Mouse (Mus musculus) T-helper 17 cell (primary cell): ENCODE results near the gene 9130023H24Rik.

ENCODE experiments used
- in situ Hi-C, 2 experiments: fragments of 300-600 bp; cut with MboI, MseI; formaldehyde crosslinking; loops; 1 replicate in 1 of 2; 2 replicates in 1 of 2; pipeline ENCODE4 v1.15.1; 2025; ENCODE audit warnings: high pct_unique_total_duplicates in 2 of 2

The 9130023H24Rik gene

DNA sequence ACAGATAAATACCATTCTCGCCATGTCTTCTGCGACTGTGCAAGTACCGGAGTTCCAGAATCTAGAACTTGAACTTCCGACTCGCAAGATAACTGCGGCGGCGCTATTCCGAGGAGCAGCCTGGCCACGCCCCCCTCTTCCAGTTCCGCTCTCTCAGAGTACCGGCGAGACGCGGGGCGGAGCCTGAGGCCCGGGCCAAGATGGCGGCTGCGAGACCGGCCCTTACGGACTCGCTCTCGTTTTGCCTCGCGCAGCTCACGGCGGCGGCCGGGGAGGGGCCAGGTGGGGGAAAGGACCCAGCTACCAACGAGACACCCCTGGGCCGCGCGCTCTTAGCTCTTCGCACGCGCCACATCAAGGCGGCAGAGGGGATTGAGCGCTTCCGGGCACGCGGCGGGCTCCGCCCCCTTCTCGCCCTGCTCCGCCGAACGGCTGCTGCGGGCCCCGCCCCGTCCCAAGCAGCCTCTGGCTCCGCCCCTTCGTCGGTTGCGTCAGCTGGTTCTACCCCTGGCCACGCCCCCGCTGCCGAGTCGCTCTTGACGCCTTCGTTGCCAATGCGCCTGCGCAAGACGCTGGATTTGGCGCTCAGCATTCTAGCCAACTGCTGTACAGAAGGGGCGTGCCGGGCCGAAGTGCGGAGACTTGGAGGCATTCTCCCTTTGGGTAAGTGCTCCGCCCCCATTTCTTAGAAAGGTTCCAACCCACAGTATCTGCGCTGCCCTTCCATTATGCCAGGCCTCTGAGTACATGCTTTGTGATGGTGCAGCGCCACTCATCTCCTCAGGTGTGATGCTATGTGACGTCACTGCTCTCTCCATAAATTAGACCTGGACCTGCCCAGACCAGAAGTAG is at the start of gene 9130023H24Rik:
Gene 9130023H24Rik (minus strand): TSS at position 105 of the 852 bp plus-strand sequence.
- in situ Hi-C loops: no loop called here

DNA sequence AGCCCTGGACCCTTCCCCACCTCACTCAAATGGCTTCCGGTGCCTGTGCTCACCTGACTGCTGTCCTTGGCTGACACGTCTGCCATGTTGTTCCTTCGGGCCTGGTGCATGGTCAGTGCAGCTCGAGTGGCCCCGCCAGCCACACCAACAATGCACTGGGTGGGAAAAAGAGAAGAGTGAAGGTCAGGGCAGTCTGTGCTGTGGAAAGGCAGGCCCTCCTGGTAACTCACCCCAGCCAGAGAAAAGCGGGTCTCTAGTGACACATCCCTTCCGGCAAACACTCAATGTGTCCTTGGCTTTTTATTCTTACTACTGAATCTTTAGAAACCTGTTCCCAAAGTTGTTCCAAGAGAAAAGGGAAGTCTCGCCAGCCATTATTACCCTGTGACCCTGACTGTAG is 47.2 kb upstream of the 9130023H24Rik start:
- in situ Hi-C loops: loop anchor here in 1 of 2 experiments (5.0 kb wide), 1 partner anchor 38 kb away; the partner anchor contains the start of gene Tgfb1i1

DNA sequence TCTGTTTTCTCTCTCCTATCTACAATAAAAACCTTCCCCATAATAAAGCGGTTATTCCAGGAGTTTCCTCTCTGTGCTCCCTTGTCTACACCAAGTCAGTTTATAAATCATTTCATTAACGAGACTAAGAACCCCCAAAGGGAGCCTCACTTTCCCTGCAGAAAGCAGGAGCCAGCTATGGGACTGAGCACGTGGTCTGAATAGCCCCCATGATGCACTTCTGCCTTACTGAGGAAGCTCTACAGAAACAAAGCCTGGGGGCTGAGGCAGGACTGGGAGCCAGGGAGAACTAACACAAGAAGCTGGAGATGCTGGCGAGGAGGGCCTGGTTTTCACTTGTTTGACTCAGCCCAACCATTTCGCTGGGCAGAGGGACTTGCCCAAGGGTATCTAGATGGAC is 46.2 kb upstream of the 9130023H24Rik start:
- in situ Hi-C loops: no loop called here

DNA sequence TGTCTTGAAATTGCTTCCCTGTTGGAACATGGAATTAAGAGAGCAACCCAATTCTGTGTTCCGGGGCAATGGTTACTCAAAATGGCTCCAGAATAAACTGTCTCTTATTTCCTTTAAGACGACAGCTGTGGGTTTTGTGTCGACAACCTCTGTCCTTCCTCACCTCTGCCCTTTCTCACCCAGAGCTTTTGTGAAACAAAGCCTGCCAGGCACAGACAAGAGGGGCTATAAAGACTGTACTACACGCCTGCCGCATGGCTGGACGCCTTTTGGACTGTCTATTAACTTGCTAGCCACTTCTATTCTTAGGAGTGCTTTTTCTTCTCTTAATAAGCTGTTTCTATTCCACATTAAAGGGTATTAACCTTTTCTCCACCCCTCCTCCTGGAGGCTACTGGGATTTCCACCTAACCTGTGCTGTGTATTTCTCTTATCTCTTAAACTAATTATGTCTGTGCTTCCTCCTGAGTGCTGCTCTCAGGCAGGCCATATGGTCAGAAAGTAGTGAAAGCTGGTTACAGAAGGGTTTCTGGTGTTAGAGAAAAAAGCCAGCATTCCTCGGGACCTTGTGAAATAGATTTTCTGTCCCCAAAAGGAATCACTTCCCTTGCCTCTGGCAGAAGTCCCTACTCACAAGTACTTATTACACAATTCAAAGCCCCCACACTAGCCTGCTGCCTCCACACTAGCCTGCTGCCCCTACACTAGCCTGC is 44.9 kb upstream of the 9130023H24Rik start:
- in situ Hi-C loops: no loop called here

DNA sequence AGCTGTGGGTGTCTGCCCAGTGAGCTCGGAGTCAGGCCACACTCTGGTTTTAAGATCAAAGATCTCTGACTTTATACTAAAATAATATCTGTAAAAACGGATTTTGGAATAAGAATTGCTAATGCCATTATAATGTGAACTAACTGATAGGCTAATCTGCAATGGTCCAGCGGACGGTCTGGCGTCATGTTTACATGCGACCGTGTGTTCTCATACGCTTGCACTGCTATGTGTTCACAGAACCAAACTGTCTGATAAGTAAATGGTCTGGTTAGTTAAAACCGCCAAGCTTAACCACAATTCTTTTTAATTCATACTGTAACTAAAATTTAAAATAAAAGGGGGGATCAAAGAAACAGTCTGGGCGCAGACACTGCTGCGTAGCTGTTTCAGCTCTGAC is 43.9 kb upstream of the 9130023H24Rik start:
- in situ Hi-C loops: no loop called here

DNA sequence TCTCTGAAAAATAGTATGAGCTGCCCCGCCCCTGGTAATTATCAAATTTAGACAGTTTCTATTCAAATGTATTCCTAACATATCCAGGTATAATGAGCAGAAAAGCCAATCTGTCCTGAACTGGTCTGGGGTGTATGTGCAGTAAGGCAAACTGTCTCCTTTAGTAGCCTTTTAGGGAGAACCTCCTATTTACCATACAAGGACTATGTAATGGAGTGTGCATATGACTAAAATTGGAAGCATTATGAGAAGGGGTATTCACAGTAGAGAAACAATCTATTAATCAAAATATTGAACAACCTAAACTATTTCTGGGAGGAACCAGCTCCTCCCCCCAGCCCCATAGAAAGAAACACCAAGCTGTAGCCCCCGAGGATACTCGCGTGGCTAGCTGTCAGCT is 41.9 kb upstream of the 9130023H24Rik start:
- in situ Hi-C loops: no loop called here

DNA sequence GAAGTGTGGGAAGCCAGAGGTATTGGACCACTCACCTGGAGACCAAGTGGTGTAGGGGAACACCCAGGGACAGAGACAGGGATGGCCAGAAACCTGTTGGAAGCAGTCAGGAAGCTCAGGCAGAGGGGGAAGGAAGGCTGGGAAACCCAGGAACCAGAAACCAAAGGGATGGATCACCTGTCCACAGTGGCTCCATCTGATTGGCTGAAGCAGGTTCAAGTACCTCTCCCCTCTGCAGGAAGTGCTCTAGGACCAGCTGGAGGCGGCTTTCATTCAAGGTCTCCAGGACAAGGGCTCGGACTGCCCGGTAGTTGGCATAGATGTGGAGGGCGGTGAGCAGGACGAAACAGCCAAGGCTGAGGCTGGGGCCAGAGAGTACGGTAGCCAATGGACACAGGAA is 38.2 kb upstream of the 9130023H24Rik start:
- in situ Hi-C loops: no loop called here

DNA sequence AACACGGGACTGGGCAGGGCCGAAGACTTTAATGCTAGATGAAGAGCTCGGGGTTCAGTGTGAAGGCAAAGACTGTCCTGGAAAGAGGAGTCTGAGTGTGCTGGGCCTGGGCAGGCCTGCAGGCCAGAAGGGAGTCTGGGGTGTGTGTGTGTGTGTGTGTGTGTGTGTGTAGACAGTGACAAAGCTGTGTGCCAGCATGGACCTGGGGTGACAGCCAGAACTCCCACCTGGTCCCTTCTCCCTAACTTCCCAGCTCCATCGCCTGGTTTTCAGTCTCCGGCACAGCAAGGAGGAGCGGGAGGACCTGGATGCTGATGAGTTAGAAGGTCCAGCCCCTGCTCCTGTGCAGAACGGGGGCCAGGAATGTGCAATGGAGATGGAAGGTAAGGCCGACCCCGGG is 33.7 kb upstream of the 9130023H24Rik start:
- in situ Hi-C loops: no loop called here

DNA sequence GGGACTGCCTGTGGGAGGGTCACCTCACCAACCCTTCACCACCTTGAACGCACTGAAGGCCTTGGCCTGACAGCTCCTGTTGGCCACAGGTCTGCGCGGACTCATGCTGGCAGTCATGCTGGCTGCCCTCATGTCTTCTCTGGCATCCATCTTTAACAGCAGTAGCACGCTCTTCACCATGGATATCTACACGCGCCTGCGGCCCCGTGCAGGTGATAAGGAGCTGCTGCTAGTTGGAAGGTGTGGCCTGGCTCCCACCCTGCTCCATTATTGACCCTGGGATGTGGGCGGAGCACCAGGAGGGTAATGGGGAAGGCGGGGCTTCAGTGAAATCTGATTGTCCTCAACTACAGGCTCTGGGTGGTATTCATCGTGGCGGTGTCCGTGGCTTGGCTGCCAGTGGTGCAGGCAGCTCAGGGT is 32.6 kb upstream of the 9130023H24Rik start:
- in situ Hi-C loops: no loop called here

DNA sequence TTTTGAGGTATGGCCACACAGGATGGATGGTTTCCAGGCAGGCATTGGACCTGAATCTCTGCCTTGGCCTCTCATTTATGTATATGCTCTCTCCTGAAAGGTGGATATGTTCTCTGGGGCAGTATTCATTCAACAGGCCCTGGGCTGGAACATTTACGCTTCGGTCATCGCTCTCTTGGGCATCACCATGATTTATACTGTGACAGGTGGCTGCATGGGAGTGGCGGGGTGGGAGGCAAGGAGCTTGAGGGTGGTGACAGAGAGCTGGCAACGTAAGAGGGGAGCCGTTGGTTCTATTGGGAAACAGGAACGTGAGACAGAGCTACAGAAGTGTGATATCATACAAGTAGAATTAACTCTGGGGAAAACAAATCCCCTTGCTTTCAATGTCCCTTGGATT is 30.0 kb upstream of the 9130023H24Rik start:
- in situ Hi-C loops: no loop called here

DNA sequence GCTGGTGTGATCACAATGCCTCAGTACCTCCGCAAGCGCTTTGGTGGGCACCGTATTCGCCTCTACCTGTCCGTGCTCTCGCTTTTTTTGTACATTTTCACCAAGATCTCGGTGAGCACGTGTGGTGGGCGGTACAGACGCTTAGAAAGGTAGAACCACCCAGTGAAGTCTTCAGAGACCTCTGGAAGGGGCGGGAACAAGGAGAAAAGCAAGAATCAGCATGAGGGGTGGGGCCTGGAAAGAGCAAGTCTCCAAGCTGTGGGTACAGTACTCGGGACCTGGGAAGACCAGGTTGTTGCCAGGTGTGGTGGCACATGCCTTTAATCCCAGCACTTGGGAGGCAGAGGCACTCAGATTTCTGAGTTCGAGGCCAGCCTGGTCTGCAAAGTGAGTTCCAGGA is 29.6 kb upstream of the 9130023H24Rik start:
- in situ Hi-C loops: no loop called here

DNA sequence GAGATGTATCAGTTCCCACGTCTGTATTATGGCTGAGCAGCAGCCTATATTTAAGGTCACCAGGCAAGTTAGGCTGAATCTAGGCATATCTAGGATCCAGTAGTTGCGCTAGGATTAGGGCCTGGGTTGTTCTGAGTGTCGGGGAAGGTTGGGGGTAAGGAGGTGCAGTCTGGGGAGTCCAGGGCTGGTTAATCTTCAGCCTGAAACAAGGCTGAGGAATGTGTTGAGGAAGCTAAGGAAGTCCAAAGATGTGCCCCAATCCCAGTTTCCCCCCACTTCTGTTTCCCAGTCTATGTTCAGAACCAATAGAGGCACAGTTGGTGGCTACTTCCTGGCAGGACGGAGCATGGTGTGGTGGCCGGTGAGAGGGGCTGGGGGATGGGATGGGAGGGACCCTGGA is 28.2 kb upstream of the 9130023H24Rik start:
- in situ Hi-C loops: no loop called here

DNA sequence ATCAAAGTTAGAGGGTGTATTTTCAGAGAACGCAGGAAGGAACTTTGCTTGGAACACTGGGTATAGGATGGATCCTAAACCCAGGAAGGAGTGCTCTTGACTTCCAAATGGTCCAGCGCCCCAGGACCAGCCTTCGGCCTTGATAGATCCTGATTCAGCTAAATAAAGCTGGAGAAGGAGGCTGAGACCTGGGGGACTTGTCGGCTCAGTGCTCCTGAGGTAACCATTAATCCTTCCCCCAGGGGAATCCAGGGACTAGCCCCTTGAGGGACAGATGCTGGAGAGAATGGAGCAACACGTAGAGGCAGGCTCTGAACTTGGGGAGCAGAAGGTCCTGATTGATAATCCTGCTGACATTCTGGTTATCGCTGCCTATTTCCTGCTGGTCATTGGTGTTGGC is 27.6 kb upstream of the 9130023H24Rik start, which contains the start of gene Slc5a2:
Gene Slc5a2 (plus strand): TSS at position 247 of the 400 bp plus-strand sequence.
- in situ Hi-C loops: no loop called here

DNA sequence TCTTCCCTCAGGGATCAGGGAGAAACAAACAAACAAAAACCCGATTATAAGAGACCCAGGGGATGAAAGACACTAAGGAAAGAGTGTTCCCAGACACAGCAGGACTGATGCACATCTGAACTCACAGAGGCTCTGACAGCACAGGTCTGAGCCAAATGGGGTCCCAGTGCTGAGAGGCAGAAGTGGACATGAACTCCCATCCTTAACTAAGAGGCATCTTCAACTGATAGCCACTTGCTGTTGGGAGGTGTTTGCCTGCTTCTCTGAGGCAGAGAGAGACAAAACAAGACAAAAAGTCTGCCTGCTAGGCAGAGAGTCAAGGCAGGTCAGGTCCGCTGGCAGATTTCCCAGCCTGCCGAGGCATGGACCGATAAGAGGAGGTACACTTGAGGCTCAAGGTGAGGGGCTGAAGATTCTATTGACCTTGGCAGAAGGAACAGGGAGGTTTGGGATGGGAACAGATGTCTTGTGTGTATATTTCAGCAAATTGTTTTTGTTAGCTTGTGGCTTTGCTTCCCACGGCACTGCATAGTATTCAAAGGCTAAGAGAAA is 19.0 kb upstream of the 9130023H24Rik start:
- in situ Hi-C loops: no loop called here

DNA sequence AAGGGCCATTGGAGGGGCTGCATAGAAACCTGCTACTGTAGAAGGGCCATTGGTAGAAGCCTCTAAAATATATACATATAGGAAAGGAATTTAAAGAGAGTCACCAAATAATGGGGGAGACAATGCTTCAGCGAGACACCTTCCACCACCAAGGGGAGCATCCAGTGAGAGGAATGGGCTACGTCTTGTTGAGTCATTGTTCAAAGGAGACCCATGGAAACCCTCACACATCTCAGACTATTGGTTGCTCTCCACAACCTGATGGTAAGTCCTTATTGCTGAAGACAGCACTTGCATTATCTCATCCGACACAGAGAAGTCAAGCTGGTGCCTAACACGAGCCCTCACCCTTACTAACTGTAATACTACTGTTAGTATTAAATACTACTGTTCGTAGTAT is 17.9 kb upstream of the 9130023H24Rik start:
- in situ Hi-C loops: no loop called here

DNA sequence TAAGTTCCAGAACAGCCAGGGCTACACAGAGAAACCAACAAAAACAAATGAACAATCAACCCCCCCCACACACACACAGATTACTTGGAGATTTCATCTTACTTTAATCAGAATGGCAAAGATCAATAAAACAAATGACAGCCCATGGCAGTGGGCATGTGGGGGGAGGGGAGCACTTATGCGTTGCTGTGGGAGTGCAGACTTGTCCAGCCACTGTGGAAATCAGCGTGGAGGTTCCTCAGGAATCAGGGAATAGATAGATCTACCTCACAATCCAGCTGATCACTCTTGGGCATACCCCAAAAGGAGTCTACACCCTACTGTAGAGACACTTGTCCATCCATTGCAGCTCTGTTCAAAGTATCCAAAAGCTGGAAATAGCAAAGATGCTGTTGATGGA is 17.1 kb upstream of the 9130023H24Rik start:
- in situ Hi-C loops: no loop called here

DNA sequence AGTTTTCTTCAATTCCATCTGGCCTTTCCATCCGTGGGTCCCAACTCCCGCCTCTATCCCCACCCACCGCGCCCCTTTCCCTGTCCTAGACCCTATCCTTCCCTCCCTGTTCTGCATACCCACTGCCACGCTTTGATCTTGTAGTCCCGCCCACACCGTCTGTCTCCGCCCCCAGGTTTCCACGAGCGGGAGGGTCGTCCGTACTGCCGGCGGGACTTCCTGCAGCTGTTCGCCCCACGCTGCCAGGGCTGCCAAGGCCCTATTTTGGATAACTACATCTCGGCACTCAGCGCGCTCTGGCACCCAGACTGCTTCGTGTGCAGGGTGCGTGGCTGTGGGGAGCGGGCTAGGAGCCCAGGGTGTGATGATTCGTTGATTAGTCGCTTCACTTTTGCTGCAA is 14.8 kb upstream of the 9130023H24Rik start:
- in situ Hi-C loops: no loop called here

DNA sequence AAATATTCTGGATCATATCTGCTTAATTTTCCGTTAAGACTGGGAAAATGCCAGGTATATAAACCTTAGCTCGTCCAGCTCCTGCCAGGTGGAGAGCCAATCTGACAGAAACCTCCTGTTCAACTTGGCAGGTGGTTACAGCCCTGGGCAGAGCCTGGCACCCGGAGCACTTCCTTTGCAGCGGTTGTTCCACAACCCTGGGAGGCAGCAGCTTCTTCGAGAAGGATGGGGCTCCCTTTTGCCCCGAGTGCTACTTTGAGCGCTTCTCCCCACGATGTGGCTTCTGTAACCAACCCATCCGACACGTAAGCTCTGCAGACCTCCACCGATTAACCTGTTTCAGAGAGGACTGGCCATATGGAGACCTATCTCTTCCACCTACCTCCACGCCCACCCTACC is 14.1 kb upstream of the 9130023H24Rik start:
- in situ Hi-C loops: no loop called here

DNA sequence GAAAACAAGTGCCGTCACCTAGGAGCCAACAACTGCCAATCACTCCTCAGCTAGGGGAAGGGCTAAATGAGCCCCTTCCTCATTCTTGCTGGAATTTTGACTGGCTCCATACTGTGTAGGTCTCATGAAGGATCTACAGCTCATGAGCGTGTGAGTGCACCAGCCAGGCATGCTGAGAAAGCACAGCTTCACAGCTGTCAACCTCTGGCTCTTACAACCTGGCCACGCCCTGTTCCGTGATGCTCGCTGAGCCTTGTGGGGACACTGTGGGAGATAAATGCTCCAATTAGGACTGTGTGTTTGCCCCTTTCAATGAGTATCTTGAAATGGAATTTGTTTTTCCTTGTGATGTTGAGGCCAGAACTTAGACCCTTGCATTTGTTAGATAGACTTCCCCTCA is 12.2 kb upstream of the 9130023H24Rik start:
- in situ Hi-C loops: loop anchor here (5.0 to 10.0 kb wide), 3 partner anchors 37 to 437 kb away; no protein-coding TSS in a partner anchor

DNA sequence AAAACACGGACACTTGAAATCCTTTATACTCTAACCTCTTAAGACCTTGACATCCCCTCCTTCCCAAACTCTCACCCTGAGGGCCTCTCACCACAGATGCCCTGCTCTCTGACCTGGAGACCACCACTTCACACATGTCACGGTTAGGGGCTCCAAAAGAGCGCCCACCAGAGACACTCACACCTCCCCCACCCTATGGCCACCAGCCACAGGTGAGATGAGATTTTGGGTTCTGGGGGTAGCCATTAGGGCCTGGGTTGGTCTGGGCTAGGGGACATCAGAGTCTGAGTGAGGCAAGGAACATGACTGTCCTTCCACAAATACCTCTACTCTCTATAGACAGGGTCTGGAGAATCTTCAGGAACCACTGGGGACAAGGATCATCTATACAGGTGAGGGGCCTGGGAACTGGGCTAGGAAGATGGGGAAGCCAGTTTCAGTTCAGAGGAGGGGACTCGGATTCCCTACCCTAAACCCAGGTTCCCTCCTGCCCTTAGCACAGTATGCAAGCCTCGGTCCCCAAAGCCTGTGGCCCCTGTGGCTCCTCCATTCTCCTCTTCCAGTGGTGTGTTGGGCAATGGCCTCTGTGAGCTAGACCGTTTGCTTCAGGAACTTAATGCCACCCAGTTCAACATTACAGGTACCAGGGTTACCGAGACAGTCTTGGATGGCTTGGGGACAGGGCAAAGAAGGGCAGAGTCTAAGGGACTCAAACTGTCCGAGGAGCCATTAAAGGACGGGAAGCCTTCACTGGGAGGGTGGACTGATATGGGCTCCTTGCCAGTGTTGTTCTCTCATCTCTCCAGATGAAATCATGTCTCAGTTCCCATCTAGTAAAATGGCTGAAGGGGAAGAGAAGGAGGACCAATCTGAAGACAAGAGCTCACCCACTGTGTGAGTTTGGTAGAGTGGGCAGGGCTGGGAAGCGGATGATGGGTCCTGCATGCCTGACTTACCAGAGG is 10.5 kb upstream of the 9130023H24Rik start:
- in situ Hi-C loops: loop anchor here (5.0 to 10.0 kb wide), 3 partner anchors 39 to 439 kb away; no protein-coding TSS in a partner anchor

DNA sequence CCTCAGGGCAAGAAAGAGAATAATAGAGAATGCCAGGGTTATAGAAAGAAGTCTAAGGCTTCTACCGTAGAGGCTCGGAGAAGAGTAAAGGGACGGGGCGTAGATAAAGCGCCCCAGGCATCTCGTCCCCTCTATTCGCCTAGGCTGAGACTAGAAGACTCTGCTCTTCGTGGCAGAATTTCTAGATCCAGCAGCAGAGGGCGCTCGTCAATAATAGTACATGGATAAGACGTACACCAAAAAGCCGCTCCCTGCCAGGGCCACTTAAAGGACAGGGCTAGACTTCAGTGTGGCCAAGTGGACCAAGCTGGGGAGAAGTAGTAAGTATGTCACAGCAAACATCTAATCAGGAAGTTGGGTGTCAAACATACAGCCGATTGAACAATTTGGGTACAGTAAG is 9.6 kb upstream of the 9130023H24Rik start:
- in situ Hi-C loops: loop anchor here (5.0 to 10.0 kb wide), 3 partner anchors 40 to 440 kb away; no protein-coding TSS in a partner anchor
